Mouse (Mus musculus) myocyte (in vitro differentiated cells): ENCODE measurements around the gene Gipc2. TPM values are rescaled to one million over a fixed set of nuclear protein-coding genes. Genes with fewer than 3 reads are reported as not detected.
"Not testable (repeated sequence)": the region's sequence is repeated elsewhere in the genome, so short reads cannot be mapped to it uniquely, and the experiment has no call there.

Experiments
- H3K27me3 ChIP-seq: one replicate; pipeline ENCODE4 v1.6.1; 2011; ENCODE audit not compliant: control insufficient read depth, insufficient read depth, insufficient read length
- H3K36me3 ChIP-seq: one replicate; pipeline ENCODE4 v1.6.1; 2011; ENCODE audit not compliant: control insufficient read depth, insufficient read depth
- H3K4me2 ChIP-seq: one replicate; pipeline ENCODE4 v1.6.1; 2011; ENCODE audit warnings: low read depth, control low read depth
- H3K4me3 ChIP-seq: one replicate; pipeline ENCODE4 v1.5.1; 2011; ENCODE audit warnings: mild to moderate bottlenecking, control low read depth, moderate library complexity
- H3K79me2 ChIP-seq: one replicate; pipeline ENCODE4 v1.6.1; 2011; ENCODE audit not compliant: control insufficient read depth, insufficient read depth
- H3ac ChIP-seq: one replicate; pipeline ENCODE4 v1.6.1; 2011; ENCODE audit not compliant: control insufficient read depth, insufficient read length
- CEBPB ChIP-seq: IDR thresholded peaks from 2 replicates; pipeline ENCODE4 v1.6.1; 2011; ENCODE audit warnings: mild to moderate bottlenecking, moderate library complexity; ENCODE audit not compliant: poor library complexity, insufficient read depth, severe bottlenecking
- E2F4 ChIP-seq: IDR thresholded peaks from one replicate; pipeline ENCODE4 v1.6.1; 2011; ENCODE audit warnings: mild to moderate bottlenecking, control low read depth, moderate library complexity; ENCODE audit not compliant: insufficient read depth
- MAX ChIP-seq: IDR thresholded peaks from one replicate; pipeline ENCODE4 v1.6.1; 2011; ENCODE audit warnings: low read depth, mild to moderate bottlenecking, control low read depth
- MYOD1 ChIP-seq, 3 experiments: IDR thresholded peaks; one replicate each; pipeline ENCODE4 v1.6.1; 2011; ENCODE audit warnings: control low read depth in 2 of 3, low read depth in 2 of 3, mild to moderate bottlenecking in 2 of 3, moderate library complexity in 1 of 3; ENCODE audit not compliant: insufficient read length in 2 of 3, control insufficient read depth in 1 of 3
- MYOG ChIP-seq, 3 experiments: IDR thresholded peaks; one replicate each; pipeline ENCODE4 v1.6.1; 2011; ENCODE audit warnings: control low read depth in 2 of 3, low read depth in 2 of 3, mild to moderate bottlenecking in 2 of 3; ENCODE audit not compliant: insufficient read length in 2 of 3, control insufficient read depth in 1 of 3, insufficient read depth in 1 of 3
- POLR2A ChIP-seq: IDR thresholded peaks from one replicate; pipeline ENCODE4 v1.6.1; 2011; ENCODE audit warnings: low read depth, mild to moderate bottlenecking, control low read depth, moderate library complexity; ENCODE audit not compliant: insufficient read length
- POLR2AphosphoS2 ChIP-seq: IDR thresholded peaks from one replicate; pipeline ENCODE4 v1.6.1; 2011; ENCODE audit warnings: low read depth, control low read depth; ENCODE audit not compliant: insufficient read length
- REST ChIP-seq: IDR thresholded peaks from one replicate; pipeline ENCODE4 v1.6.1; 2011; ENCODE audit warnings: mild to moderate bottlenecking, control low read depth, moderate library complexity; ENCODE audit not compliant: insufficient read depth, insufficient read length
- SRF ChIP-seq: IDR thresholded peaks from one replicate; pipeline ENCODE4 v1.6.1; 2011; ENCODE audit warnings: low read depth; ENCODE audit not compliant: control insufficient read depth, insufficient read length
- TCF12 ChIP-seq: IDR thresholded peaks from one replicate; pipeline ENCODE4 v1.6.1; 2011; ENCODE audit warnings: mild to moderate bottlenecking, control low read depth; ENCODE audit not compliant: poor library complexity, insufficient read depth, severe bottlenecking
- TCF3 ChIP-seq: IDR thresholded peaks from one replicate; pipeline ENCODE4 v1.6.1; 2011; ENCODE audit warnings: low read depth, control low read depth; ENCODE audit not compliant: insufficient read length
- USF1 ChIP-seq: IDR thresholded peaks from one replicate; pipeline ENCODE4 v1.6.1; 2011; ENCODE audit warnings: low read depth, mild to moderate bottlenecking, control low read depth, moderate library complexity
- polyA plus RNA-seq: library from polyadenylated mRNA; unstranded; fragments of >200 nt; fragmentation: generic; extraction: Trizol; gene quantifications from one replicate; pipeline ENCODE4 v1.2.1, GENCODE M21; 2012; ENCODE audit warnings: missing spikeins

Gipc2 gene
- polyA plus RNA-seq, 1 experiment: 0.16 TPM

GRCm38 (mm10) chr3:152145186-152145585 lies 20.8 kb downstream of the Gipc2 start:
- no peak overlapping the region for H3K4me3 ChIP-seq
- no peaks in the 10 kb centered on the region for H3K27me3 ChIP-seq
- TF ChIP-seq MYOG (IDR thresholded peaks at IDR 0.05; ENCODE audit: control insufficient read depth in 1 of 3, insufficient read depth in 1 of 3, insufficient read length in 2 of 3, low read depth in 2 of 3): peak in 1 of 3 experiments; percentile 66
- no peak for TF ChIP-seq MAX
- no peak for TF ChIP-seq TCF12
- TF ChIP-seq CEBPB: no peak
- TF ChIP-seq USF1: no peak
- no peaks in the 10 kb centered on the region for H3K36me3 ChIP-seq
- H3K4me2 ChIP-seq: peak overlapping the region; percentile 25
- no peak overlapping the region for H3ac ChIP-seq
- no peaks in the 10 kb centered on the region for H3K79me2 ChIP-seq

- Histone ChIP-seq H3K79me2 (no peaks in the 10 kb centered on the region), H3K4me3 (no peak overlapping the region), H3K4me2 (peak overlapping the region; percentile 64), H3ac (no peak overlapping the region), H3K36me3 (no peaks in the 10 kb centered on the region), H3K27me3 (no peaks in the 10 kb centered on the region)
- TF ChIP-seq CEBPB: 0 out of 2 replicates have a peak, but pooled peaks have one; percentile 9
- no peak for TF ChIP-seq MYOG (IDR thresholded peaks at IDR 0.05; ENCODE audit: control insufficient read depth in 1 of 3, insufficient read depth in 1 of 3, insufficient read length in 2 of 3, low read depth in 2 of 3)
These were observed 22.9 kb downstream of the Gipc2 start for GRCm38 (mm10) chr3:152142989-152143695.

GRCm38 (mm10) chr3:152142146-152142545 lies 23.9 kb downstream of the Gipc2 start:
- TF ChIP-seq POLR2AphosphoS2: no peak
- no peak for TF ChIP-seq MYOG (IDR thresholded peaks at IDR 0.05; ENCODE audit: control insufficient read depth in 1 of 3, insufficient read depth in 1 of 3, insufficient read length in 2 of 3, low read depth in 2 of 3)
- TF ChIP-seq TCF3: no peak
- Histone ChIP-seq H3K4me3 (no peak overlapping the region), H3K79me2 (no peaks in the 10 kb centered on the region), H3K4me2 (peak overlapping the region; percentile 64), H3K36me3 (no peaks in the 10 kb centered on the region), H3ac (no peak overlapping the region), H3K27me3 (no peaks in the 10 kb centered on the region)

GRCm38 (mm10) chr3:152139308-152139707 lies 26.7 kb downstream of the Gipc2 start:
- not testable (repeated sequence) for H3K4me3 ChIP-seq, H3K79me2 ChIP-seq, H3K36me3 ChIP-seq, H3ac ChIP-seq, H3K27me3 ChIP-seq, H3K4me2 ChIP-seq

DNA sequence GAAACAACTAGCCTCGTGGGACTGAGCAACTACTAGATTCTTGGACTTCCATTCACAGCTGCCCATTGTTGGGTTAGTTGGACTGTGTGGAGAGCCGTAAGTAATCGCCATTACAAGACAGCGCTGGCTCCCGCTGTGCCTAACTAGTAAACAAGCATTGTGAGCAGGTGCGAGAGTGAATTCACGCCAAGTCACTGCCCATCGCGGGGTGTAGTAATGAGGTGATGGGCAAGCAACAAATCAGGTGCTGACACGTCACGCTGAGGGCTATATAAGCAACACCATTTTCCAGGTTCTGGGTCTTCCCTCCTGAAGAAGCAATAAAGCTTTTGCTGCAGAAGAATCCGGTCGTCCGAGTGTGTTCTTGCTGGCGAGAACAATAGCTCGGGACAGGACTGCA lies 29.9 kb downstream of the Gipc2 start:
- not testable (repeated sequence) for H3K79me2 ChIP-seq, H3K36me3 ChIP-seq, H3K27me3 ChIP-seq, H3K4me2 ChIP-seq, H3ac ChIP-seq, H3K4me3 ChIP-seq

DNA sequence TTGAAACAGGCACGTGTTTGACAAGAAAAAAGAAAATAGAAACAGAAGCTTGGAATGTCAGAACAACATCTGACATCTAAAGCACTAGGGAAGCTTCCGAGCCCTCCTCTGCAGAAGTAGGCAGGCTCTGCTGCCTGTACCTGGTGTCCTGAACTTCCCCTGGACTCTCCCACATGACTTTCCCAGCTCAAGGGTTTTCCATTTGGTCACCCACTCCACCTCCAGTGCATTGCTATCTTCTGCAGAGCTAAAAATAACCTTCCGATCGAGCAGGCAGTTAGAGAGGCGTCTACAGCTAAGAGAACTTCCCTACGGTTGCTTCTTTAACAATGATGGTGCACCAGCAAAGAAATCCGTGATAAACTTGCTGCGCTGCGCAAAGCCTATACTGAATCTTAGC lies 32.4 kb downstream of the Gipc2 start:
- Histone ChIP-seq H3K36me3 (no peaks in the 10 kb centered on the region), H3K27me3 (no peaks in the 10 kb centered on the region), H3K79me2 (no peaks in the 10 kb centered on the region), H3K4me2 (no peak overlapping the region), H3K4me3 (no peak overlapping the region), H3ac (no peak overlapping the region)
- no peak for TF ChIP-seq USF1
- TF ChIP-seq MAX: no peak
- no peak for TF ChIP-seq CEBPB
- no peak for TF ChIP-seq E2F4
- no peak for TF ChIP-seq MYOG (IDR thresholded peaks at IDR 0.05; ENCODE audit: control insufficient read depth in 1 of 3, insufficient read depth in 1 of 3, insufficient read length in 2 of 3, low read depth in 2 of 3)
- TF ChIP-seq POLR2A: no peak
- TF ChIP-seq TCF3: no peak
- no peak for TF ChIP-seq POLR2AphosphoS2
- TF ChIP-seq SRF: no peak
- no peak for TF ChIP-seq MYOD1 (IDR thresholded peaks at IDR 0.05; ENCODE audit: control insufficient read depth in 1 of 3, insufficient read length in 2 of 3, low read depth in 2 of 3)
- no peak for TF ChIP-seq REST
- TF ChIP-seq TCF12: no peak
